Mouse (Mus musculus) hindbrain, embryonic 10.5 days (tissue): ENCODE measurements around the gene Ercc4. TPM values are rescaled to one million over a fixed set of nuclear protein-coding genes. Genes with fewer than 3 reads are reported as not detected.

ENCODE experiments used
- DNase-seq: peaks from one replicate; pipeline ENCODE4 v3.0.0-alpha.2; 2017; ENCODE audit warnings: low spot score
- H3K27ac ChIP-seq: fragments of 300-500 bp; sonication (generic); 2 replicates; pipeline ENCODE4 v1.5.1; 2016; ENCODE audit warnings: mild to moderate bottlenecking, moderate library complexity
- H3K27me3 ChIP-seq: fragments of 300-500 bp; sonication (generic); 2 replicates; pipeline ENCODE4 v1.6.1; 2016; ENCODE audit warnings: mild to moderate bottlenecking; ENCODE audit not compliant: poor library complexity, insufficient read depth, severe bottlenecking
- H3K36me3 ChIP-seq: fragments of 300-500 bp; sonication (generic); 2 replicates; pipeline ENCODE4 v1.6.1; 2016; ENCODE audit warnings: mild to moderate bottlenecking, moderate library complexity
- H3K4me1 ChIP-seq: fragments of 300-500 bp; sonication (generic); replicated peaks from 2 replicates; pipeline ENCODE4 v1.6.1; 2016; ENCODE audit warnings: mild to moderate bottlenecking
- H3K4me3 ChIP-seq: fragments of 300-500 bp; sonication (generic); 2 replicates; pipeline ENCODE4 v1.5.1; 2016; ENCODE audit warnings: mild to moderate bottlenecking, moderate library complexity
- H3K9me3 ChIP-seq: fragments of 300-500 bp; sonication (generic); 2 replicates; pipeline ENCODE4 v1.6.1; 2016; ENCODE audit warnings: mild to moderate bottlenecking, moderate library complexity
- WGBS: fragments of 180-500 bp; shearing (Covaris S2); methylation state at CpG from one replicate; pipeline ENCODE4 v1.1.7; 2016; 5-methylcytosine and 5-hydroxymethylcytosine counted together
- polyA plus RNA-seq: library from polyadenylated mRNA; unstranded; fragments of >200 nt; fragmentation: Nextera tagmentation; extraction: Ambion mirVana; gene quantifications from 2 replicates; pipeline ENCODE4 v1.2.1, GENCODE M21; 2016

Gene Ercc4
- polyA plus RNA-seq, 1 experiment from 2014 or later, result 12.8 TPM

GRCm38 (mm10) chr16:13189430-13190107, 80.1 kb downstream of the Ercc4 start:
- Histone ChIP-seq H3K4me3 (no peak overlapping the region), H3K4me1 (peaks cover 9% of the 10 kb centered on the region), H3K36me3 (no peaks in the 10 kb centered on the region), H3K27ac (0 out of 2 replicates have a peak overlapping the region, but pooled peaks have one; percentile 16), H3K9me3 (peaks cover 12% of the 10 kb centered on the region), H3K27me3 (no peaks in the 10 kb centered on the region)
- DNase-seq, result no peak
- WGBS, result 50% methylated on average over 12 of the region's 12 CpGs

DNA sequence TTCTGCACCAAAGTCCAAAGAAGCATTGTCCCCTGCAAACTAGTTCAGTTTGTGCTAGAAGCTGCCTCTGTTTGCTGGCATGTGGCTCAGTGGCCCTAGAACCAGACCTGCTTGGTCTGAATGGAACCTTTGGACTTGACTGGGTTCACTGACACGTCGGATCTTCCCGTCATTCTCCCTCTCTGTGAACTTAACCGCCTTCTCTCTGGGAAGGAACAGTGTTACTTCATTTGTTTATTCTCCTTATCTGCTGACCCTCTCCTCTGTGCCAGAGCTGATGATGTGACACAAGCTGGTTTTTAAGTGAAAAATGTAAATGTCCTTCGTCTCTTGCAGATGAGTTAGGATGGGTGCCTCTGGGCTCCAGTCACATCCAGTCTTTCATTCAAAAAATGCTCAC, 81.0 kb downstream of the Ercc4 start:
- 81% methylated on average over 5 of the region's 5 CpGs for WGBS
- no peak for DNase-seq
- H3K4me3 ChIP-seq, result no peak overlapping the region
- no peak overlapping the region for H3K27ac ChIP-seq
- H3K4me1 ChIP-seq, result peaks cover 9% of the 10 kb centered on the region
- no peaks in the 10 kb centered on the region for H3K27me3 ChIP-seq
- peaks cover 4% of the 10 kb centered on the region; the same call in 1 of the 2 replicates for H3K9me3 ChIP-seq
- H3K36me3 ChIP-seq, result no peaks in the 10 kb centered on the region

DNA sequence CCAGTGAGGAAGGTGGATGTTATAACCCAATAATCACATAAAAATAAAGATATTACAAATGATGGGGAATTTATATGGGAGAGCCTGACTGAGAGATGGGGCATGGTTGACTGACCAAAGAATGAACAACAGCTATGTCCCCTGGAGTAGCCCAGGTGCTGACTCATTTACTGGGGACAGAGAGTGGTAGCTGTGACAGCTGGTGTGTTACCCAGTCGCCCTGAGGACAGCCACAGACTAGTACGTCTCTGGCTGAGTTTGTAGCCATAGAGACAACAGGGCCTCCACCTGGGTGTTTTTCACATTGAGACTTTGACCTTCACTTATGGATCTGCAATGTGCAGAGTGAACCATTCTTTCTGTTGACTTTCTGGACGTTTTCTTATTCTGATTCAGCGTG, 81.7 kb downstream of the Ercc4 start:
- 78% methylated on average over 4 of the region's 4 CpGs for WGBS
- H3K9me3 ChIP-seq, result no peaks in the 10 kb centered on the region
- no peaks in the 10 kb centered on the region for H3K27me3 ChIP-seq
- no peak for DNase-seq
- no peak overlapping the region for H3K27ac ChIP-seq
- no peak overlapping the region for H3K4me3 ChIP-seq
- H3K4me1 ChIP-seq, result peaks cover 9% of the 10 kb centered on the region
- H3K36me3 ChIP-seq, result no peaks in the 10 kb centered on the region

DNA sequence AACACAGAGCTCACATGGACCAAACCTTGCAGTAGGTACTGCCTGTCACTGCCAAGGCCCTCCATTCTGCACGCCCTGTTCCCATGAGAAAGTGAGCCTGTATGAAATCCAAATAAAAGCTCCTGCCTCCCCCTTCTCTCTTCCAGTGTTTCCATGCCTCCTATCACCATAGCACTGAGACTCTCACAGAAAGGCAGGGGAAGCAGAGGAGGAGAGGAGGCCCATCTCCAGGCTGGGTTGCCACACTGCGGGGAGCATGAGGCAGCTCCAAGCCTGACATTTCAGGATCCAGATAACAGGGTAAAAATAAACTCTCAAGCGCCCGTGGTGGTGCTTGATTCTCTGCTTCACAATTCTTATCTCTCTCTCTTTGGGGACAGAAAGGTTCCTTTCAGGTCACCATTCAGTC, 84.2 kb downstream of the Ercc4 start:
- Histone ChIP-seq H3K4me3 (no peak overlapping the region), H3K36me3 (no peaks in the 10 kb centered on the region), H3K27ac (no peak overlapping the region), H3K4me1 (peaks cover 30% of the 10 kb centered on the region), H3K27me3 (no peaks in the 10 kb centered on the region), H3K9me3 (no peaks in the 10 kb centered on the region)
- WGBS, result 80% methylated on average over 4 of the region's 4 CpGs
- no peak for DNase-seq

DNA sequence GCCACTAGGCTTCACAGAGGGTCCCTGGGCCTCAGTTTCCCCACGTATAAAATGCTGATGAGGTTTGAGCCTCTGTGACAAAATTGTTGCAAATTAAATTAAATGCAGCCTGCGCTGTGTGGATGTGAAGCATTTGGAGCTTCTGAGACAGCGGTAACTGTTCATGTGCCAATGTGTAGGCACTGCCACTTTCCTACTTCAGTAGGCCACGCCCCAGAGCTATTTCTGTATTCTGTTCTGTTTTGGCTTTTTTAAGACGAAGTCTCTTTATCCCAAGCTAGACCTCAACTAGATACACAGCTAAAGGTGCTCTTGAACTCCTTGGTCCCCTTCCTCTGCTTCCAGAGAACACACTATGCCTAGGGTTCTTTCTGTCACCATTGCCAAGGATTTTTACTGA, 85.4 kb downstream of the Ercc4 start:
- H3K36me3 ChIP-seq, result no peaks in the 10 kb centered on the region
- H3K4me3 ChIP-seq, result no peak overlapping the region
- no peak overlapping the region for H3K27ac ChIP-seq
- no peak for DNase-seq
- H3K9me3 ChIP-seq, result no peaks in the 10 kb centered on the region
- peaks cover 33% of the 10 kb centered on the region for H3K4me1 ChIP-seq
- WGBS, result 91% methylated on average over 5 of the region's 5 CpGs
- no peaks in the 10 kb centered on the region for H3K27me3 ChIP-seq

GRCm38 (mm10) chr16:13196626-13197025, 87.1 kb downstream of the Ercc4 start:
- H3K9me3 ChIP-seq, result no peaks in the 10 kb centered on the region
- no peak for DNase-seq
- H3K4me3 ChIP-seq, result no peak overlapping the region
- H3K27ac ChIP-seq, result 0 out of 2 replicates have a peak overlapping the region, but pooled peaks have one; percentile 64
- WGBS, result 68% methylated on average over 5 of the region's 5 CpGs
- no peaks in the 10 kb centered on the region for H3K36me3 ChIP-seq
- H3K27me3 ChIP-seq, result no peaks in the 10 kb centered on the region
- peaks cover 35% of the 10 kb centered on the region for H3K4me1 ChIP-seq

DNA sequence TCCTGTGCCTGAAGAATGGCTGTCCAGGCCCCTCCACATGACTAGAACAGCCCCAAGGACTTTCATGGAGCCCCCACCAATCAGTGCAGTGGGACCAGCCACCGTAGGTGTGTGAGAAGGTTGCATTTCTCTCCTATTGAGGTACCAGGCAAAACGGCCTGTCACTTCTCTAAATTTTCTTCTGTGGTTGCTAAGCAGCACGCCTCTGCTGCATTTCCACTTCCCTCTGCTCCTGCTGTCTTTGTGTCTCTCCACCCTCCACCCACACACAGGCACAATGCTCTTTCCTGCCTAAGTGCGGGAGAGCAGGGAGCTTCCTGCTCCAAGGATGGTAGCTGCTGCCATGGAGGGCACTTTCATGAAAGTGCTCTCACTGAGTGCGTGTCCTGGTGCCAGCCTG, 87.8 kb downstream of the Ercc4 start:
- no peaks in the 10 kb centered on the region for H3K36me3 ChIP-seq
- H3K9me3 ChIP-seq, result no peaks in the 10 kb centered on the region
- peak overlapping the region; percentile 64 for H3K27ac ChIP-seq
- no peak for DNase-seq
- H3K27me3 ChIP-seq, result no peaks in the 10 kb centered on the region
- H3K4me3 ChIP-seq, result no peak overlapping the region
- peaks cover 35% of the 10 kb centered on the region for H3K4me1 ChIP-seq
- 51% methylated on average over 5 of the region's 5 CpGs for WGBS

- Histone ChIP-seq H3K36me3 (no peaks in the 10 kb centered on the region), H3K4me1 (peaks cover 35% of the 10 kb centered on the region), H3K27me3 (no peaks in the 10 kb centered on the region), H3K27ac (peak overlapping the region; percentile 29; the same call in 1 of the 2 replicates), H3K4me3 (no peak overlapping the region), H3K9me3 (no peaks in the 10 kb centered on the region)
- DNase-seq, result no peak
- 29% methylated on average over 2 of the region's 2 CpGs for WGBS
Observed at GRCm38 (mm10) chr16:13199204-13199603, 89.7 kb downstream of the Ercc4 start.

Other genes starting within 250 kb of the Ercc4 start
- 15.6 and 15.8 TPM in 2 replicates for gene Mrtfb, start 146.8 kb downstream of the Ercc4 start, polyA plus RNA-seq